Mouse (Mus musculus) intestine, embryonic 14.5 days (tissue): ENCODE data around the gene Rnf208. TPM values are rescaled to one million over a fixed set of nuclear protein-coding genes. Genes with fewer than 3 reads are reported as not detected.

Experiments
- ATAC-seq: fragments of 200-750 bp; cut with Nextera tagmentation; replicated peaks from 2 replicates; pipeline ENCODE4 v1.8.0; 2017; ENCODE audit warnings: low read depth, moderate number of reproducible peaks, moderate TSS enrichment, moderate library complexity; ENCODE audit not compliant: low FRiP score, low TSS enrichment
- DNase-seq: peaks from one replicate; pipeline ENCODE4 v3.0.0-alpha.2; 2018; ENCODE audit warnings: low spot score
- H3K27ac ChIP-seq: fragments of 300-500 bp; sonication (generic); 2 replicates; pipeline ENCODE4 v1.5.1; 2014; ENCODE audit warnings: low read depth, mild to moderate bottlenecking, control low read depth
- H3K27me3 ChIP-seq: fragments of 300-500 bp; sonication (generic); replicated peaks from 2 replicates; pipeline ENCODE4 v1.6.1; 2014; ENCODE audit warnings: low read length, control low read depth; ENCODE audit not compliant: control insufficient read depth, insufficient read depth
- H3K36me3 ChIP-seq: fragments of 300-500 bp; sonication (generic); 2 replicates; pipeline ENCODE4 v1.6.1; 2014; ENCODE audit warnings: low read length, control low read depth; ENCODE audit not compliant: control insufficient read depth, insufficient read depth
- H3K4me1 ChIP-seq: fragments of 300-500 bp; sonication (generic); replicated peaks from 2 replicates; pipeline ENCODE4 v1.6.1; 2014; ENCODE audit warnings: low read length, control low read depth, mixed read lengths; ENCODE audit not compliant: control insufficient read depth, insufficient read depth
- H3K4me2 ChIP-seq: fragments of 300-500 bp; sonication (generic); 2 replicates; pipeline ENCODE4 v1.6.1; 2014; ENCODE audit warnings: low read length
- H3K4me3 ChIP-seq: fragments of 300-500 bp; sonication (generic); 2 replicates; pipeline ENCODE4 v1.5.1; 2014; ENCODE audit warnings: low read depth, low read length, control low read depth, mixed read lengths
- H3K9ac ChIP-seq: fragments of 300-500 bp; sonication (generic); 2 replicates; pipeline ENCODE4 v1.6.1; 2014; ENCODE audit warnings: mild to moderate bottlenecking, low read length
- H3K9me3 ChIP-seq: fragments of 300-500 bp; sonication (generic); 2 replicates; pipeline ENCODE4 v1.6.1; 2016; ENCODE audit warnings: low read length, control low read depth; ENCODE audit not compliant: control insufficient read depth
- WGBS: fragments of 180-500 bp; shearing (Covaris S2); extraction: QIAGEN DNeasy Blood & Tissue Kit; methylation state at CpG from one replicate; pipeline ENCODE4 v1.1.7; 2014; 5-methylcytosine and 5-hydroxymethylcytosine counted together
- polyA plus RNA-seq: library from polyadenylated mRNA; unstranded; fragments of >200 nt; fragmentation: Nextera tagmentation; extraction: Ambion mirVana; gene quantifications from 2 replicates; pipeline ENCODE4 v1.2.1, GENCODE M21; 2014

The Rnf208 gene
- polyA plus RNA-seq, 1 experiment from 2014 or later: 18.7 TPM

- 48% methylated on average over 12 of the region's 12 CpGs for WGBS
Measured at GRCm38 (mm10) chr2:25261870-25262269, 19.8 kb downstream of the Rnf208 start.

GRCm38 (mm10) chr2:25262291-25262767 is 20.3 kb downstream of the Rnf208 start, which contains the start of gene Tprn:
Tprn (plus strand) TSS chr2:25262618.
- Histone ChIP-seq H3K4me1 (peaks cover 20% of the 10 kb centered on the region), H3K4me3 (peak within 1 kb of the TSS; percentile 83), H3K27me3 (peaks cover 10% of the 10 kb centered on the region; the same call in 1 of the 2 replicates), H3K9ac (peak within 1 kb of the TSS; percentile 46), H3K4me2 (peak within 1 kb of the TSS; percentile 76), H3K36me3 (no peaks in the 10 kb centered on the region), H3K9me3 (no peaks in the 10 kb centered on the region), H3K27ac (0 out of 2 replicates have a peak within 1 kb of the TSS, but pooled peaks have one; percentile 9)
- under 1% methylated on average over 39 of the region's 39 CpGs for WGBS
- ATAC-seq: peak; percentile 98
- DNase-seq: peak; percentile 88

More at GRCm38 (mm10) chr2:25261870-25262269, 19.8 kb downstream of the Rnf208 start:
- H3K36me3 ChIP-seq: no peaks in the 10 kb centered on the region
- DNase-seq (no peak), ATAC-seq (no peak)
- no peaks in the 10 kb centered on the region for H3K9me3 ChIP-seq
- H3K4me3 ChIP-seq: peak overlapping the region; percentile 83
- peaks cover 19% of the 10 kb centered on the region for H3K4me1 ChIP-seq
- 0 out of 2 replicates have a peak overlapping the region, but pooled peaks have one; percentile 9 for H3K27ac ChIP-seq
- H3K4me2 ChIP-seq: peak overlapping the region; percentile 76
- H3K9ac ChIP-seq: no peak overlapping the region
- peaks cover 10% of the 10 kb centered on the region; the same call in 1 of the 2 replicates for H3K27me3 ChIP-seq

- DNase-seq (no peak), ATAC-seq (0 out of 2 replicates have a peak, but pooled peaks have one; percentile 5)
- Histone ChIP-seq H3K9me3 (no peaks in the 10 kb centered on the region), H3K4me1 (peaks cover 20% of the 10 kb centered on the region), H3K4me3 (peak overlapping the region; percentile 83), H3K4me2 (peak overlapping the region; percentile 76), H3K9ac (peak overlapping the region; percentile 46), H3K27ac (no peak overlapping the region), H3K27me3 (peaks cover 10% of the 10 kb centered on the region; the same call in 1 of the 2 replicates), H3K36me3 (no peaks in the 10 kb centered on the region)
- under 1% methylated on average over 76 of the region's 82 CpGs for WGBS
Measured at GRCm38 (mm10) chr2:25262795-25263622, 21.0 kb downstream of the Rnf208 start.

- DNase-seq: no peak
- peak overlapping the region; percentile 76 for H3K4me2 ChIP-seq
- WGBS: 22% methylated on average over 12 of the region's 12 CpGs
- H3K4me1 ChIP-seq: peaks cover 20% of the 10 kb centered on the region
- no peaks in the 10 kb centered on the region for H3K9me3 ChIP-seq
- H3K4me3 ChIP-seq: peak overlapping the region; percentile 83
- peak overlapping the region; percentile 46 for H3K9ac ChIP-seq
- ATAC-seq: no peak
- peaks cover 10% of the 10 kb centered on the region; the same call in 1 of the 2 replicates for H3K27me3 ChIP-seq
- no peak overlapping the region for H3K27ac ChIP-seq
- H3K36me3 ChIP-seq: peaks cover 5% of the 10 kb centered on the region; the same call in 1 of the 2 replicates
Measured at GRCm38 (mm10) chr2:25263623-25264285, 21.7 kb downstream of the Rnf208 start.

GRCm38 (mm10) chr2:25264286-25264660 is 22.2 kb downstream of the Rnf208 start:
- no peak overlapping the region for H3K27ac ChIP-seq
- ATAC-seq: no peak
- H3K9me3 ChIP-seq: no peaks in the 10 kb centered on the region
- H3K9ac ChIP-seq: no peak overlapping the region
- H3K36me3 ChIP-seq: peaks cover 7% of the 10 kb centered on the region; the same call in 1 of the 2 replicates
- no peak overlapping the region for H3K4me2 ChIP-seq
- H3K27me3 ChIP-seq: peaks cover 10% of the 10 kb centered on the region; the same call in 1 of the 2 replicates
- H3K4me3 ChIP-seq: no peak overlapping the region
- peaks cover 20% of the 10 kb centered on the region for H3K4me1 ChIP-seq
- 73% methylated on average over 5 of the region's 5 CpGs for WGBS
- DNase-seq: no peak

GRCm38 (mm10) chr2:25264851-25265250 is 22.8 kb downstream of the Rnf208 start:
- Histone ChIP-seq H3K27me3 (peaks cover 10% of the 10 kb centered on the region; the same call in 1 of the 2 replicates), H3K36me3 (peaks cover 13% of the 10 kb centered on the region), H3K4me3 (no peak overlapping the region), H3K9me3 (no peaks in the 10 kb centered on the region), H3K4me2 (peak overlapping the region; percentile 27; the same call in 1 of the 2 replicates), H3K9ac (no peak overlapping the region), H3K4me1 (peaks cover 20% of the 10 kb centered on the region), H3K27ac (no peak overlapping the region)
- no peak for ATAC-seq
- 80% methylated on average over 3 of the region's 3 CpGs for WGBS
- no peak for DNase-seq

- WGBS: 69% methylated on average over 6 of the region's 6 CpGs
- peaks cover 26% of the 10 kb centered on the region for H3K4me1 ChIP-seq
- ATAC-seq (no peak), DNase-seq (no peak)
- peaks cover 24% of the 10 kb centered on the region for H3K36me3 ChIP-seq
- H3K4me2 ChIP-seq: peak overlapping the region; percentile 27
- H3K27me3 ChIP-seq: peaks cover 10% of the 10 kb centered on the region; the same call in 1 of the 2 replicates
- no peaks in the 10 kb centered on the region for H3K9me3 ChIP-seq
- no peak overlapping the region for H3K27ac ChIP-seq
- no peak overlapping the region for H3K4me3 ChIP-seq
- H3K9ac ChIP-seq: 0 out of 2 replicates have a peak overlapping the region, but pooled peaks have one; percentile 11
Measured at GRCm38 (mm10) chr2:25265897-25266656, 24.0 kb downstream of the Rnf208 start.

GRCm38 (mm10) chr2:25266720-25267119 is 24.7 kb downstream of the Rnf208 start:
- peaks cover 10% of the 10 kb centered on the region; the same call in 1 of the 2 replicates for H3K27me3 ChIP-seq
- ATAC-seq (no peak), DNase-seq (no peak)
- H3K9ac ChIP-seq: no peak overlapping the region
- peaks cover 32% of the 10 kb centered on the region for H3K4me1 ChIP-seq
- 56% methylated on average over 2 of the region's 2 CpGs for WGBS
- H3K36me3 ChIP-seq: peaks cover 24% of the 10 kb centered on the region
- no peak overlapping the region for H3K27ac ChIP-seq
- no peak overlapping the region for H3K4me3 ChIP-seq
- H3K4me2 ChIP-seq: 0 out of 2 replicates have a peak overlapping the region, but pooled peaks have one; percentile 27
- no peaks in the 10 kb centered on the region for H3K9me3 ChIP-seq
